Mouse (Mus musculus) E14TG2a.4 (cell line): ENCODE measurements around the gene Ttc8.

Experiments used
- H3K27me3 ChIP-seq: 2 replicates; pipeline ENCODE4 v1.6.1; 2014; ENCODE audit warnings: low read length, control low read depth; ENCODE audit not compliant: insufficient read depth
- H3K36me3 ChIP-seq: 2 replicates; pipeline ENCODE4 v1.6.1; 2014; ENCODE audit warnings: low read length, control low read depth; ENCODE audit not compliant: insufficient read depth
- H3K4me1 ChIP-seq: replicated peaks from 2 replicates; pipeline ENCODE4 v1.6.1; 2014; ENCODE audit warnings: low read depth, low read length, control low read depth
- H3K4me3 ChIP-seq: replicated peaks from 2 replicates; pipeline ENCODE4 v1.5.1; 2014; ENCODE audit warnings: mild to moderate bottlenecking, low read length
- H3K9me3 ChIP-seq: 2 replicates; pipeline ENCODE4 v1.6.1; 2014; ENCODE audit warnings: low read length, control low read depth
- CTCF ChIP-seq: conservative IDR thresholded peaks from 2 replicates; pipeline ENCODE4 v1.5.1; 2014; ENCODE audit warnings: low read length
- NANOG ChIP-seq: IDR thresholded peaks from 2 replicates; pipeline ENCODE4 v1.6.1; 2014; ENCODE audit warnings: borderline replicate concordance, low read length, mixed read lengths
- POU5F1 ChIP-seq: IDR thresholded peaks from 2 replicates; pipeline ENCODE4 v1.6.1; 2014; ENCODE audit warnings: low read length, borderline replicate concordance

Ttc8 gene

DNA sequence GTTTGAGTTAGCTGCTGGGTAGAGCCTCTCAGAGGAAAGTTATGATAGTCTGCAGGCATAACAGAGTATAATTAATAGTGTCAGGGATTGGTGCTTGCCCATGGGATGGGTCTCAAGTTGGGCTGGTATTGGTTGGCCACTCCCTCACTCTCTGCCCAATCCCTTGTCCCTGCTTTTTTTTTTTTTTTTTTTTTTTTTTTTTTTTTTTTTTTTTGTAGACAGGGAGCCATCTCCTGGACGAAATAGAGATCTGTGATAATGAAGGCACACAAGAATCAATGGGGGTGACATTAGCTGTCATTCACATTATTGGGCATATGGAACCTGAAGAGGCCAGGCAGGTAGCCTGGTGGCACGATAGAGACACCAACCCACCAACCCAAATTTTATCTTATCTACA is 79.9 kb downstream of the Ttc8 start:
- Histone ChIP-seq H3K27me3 (no peaks in the 10 kb centered on the region; the same call in 1 of the 2 replicates), H3K4me1 (no peaks in the 10 kb centered on the region; the same call in 1 of the 2 replicates), H3K4me3 (no peak overlapping the region), H3K9me3 (no peaks in the 10 kb centered on the region), H3K36me3 (no peaks in the 10 kb centered on the region)
- TF ChIP-seq CTCF (no peak), NANOG (no peak), POU5F1 (no peak)

- Histone ChIP-seq H3K9me3 (no peaks in the 10 kb centered on the region), H3K27me3 (peaks cover 2% of the 10 kb centered on the region; the same call in 1 of the 2 replicates), H3K4me1 (no peaks in the 10 kb centered on the region; the same call in 1 of the 2 replicates), H3K4me3 (no peak overlapping the region), H3K36me3 (no peaks in the 10 kb centered on the region)
- TF ChIP-seq POU5F1 (no peak), CTCF (no peak), NANOG (no peak)
These were observed 82.7 kb downstream of the Ttc8 start for GRCm38 (mm10) chr12:99003046-99003445.

- no peak overlapping the region for H3K4me3 ChIP-seq
- H3K4me1 ChIP-seq = peaks cover 9% of the 10 kb centered on the region
- no peak for TF ChIP-seq CTCF
- no peak for TF ChIP-seq NANOG
- no peak for TF ChIP-seq POU5F1
- H3K36me3 ChIP-seq = no peaks in the 10 kb centered on the region
- peaks cover 6% of the 10 kb centered on the region; the same call in 1 of the 2 replicates for H3K27me3 ChIP-seq
- no peaks in the 10 kb centered on the region for H3K9me3 ChIP-seq
These were observed 84.4 kb downstream of the Ttc8 start for GRCm38 (mm10) chr12:99004752-99005151.

DNA sequence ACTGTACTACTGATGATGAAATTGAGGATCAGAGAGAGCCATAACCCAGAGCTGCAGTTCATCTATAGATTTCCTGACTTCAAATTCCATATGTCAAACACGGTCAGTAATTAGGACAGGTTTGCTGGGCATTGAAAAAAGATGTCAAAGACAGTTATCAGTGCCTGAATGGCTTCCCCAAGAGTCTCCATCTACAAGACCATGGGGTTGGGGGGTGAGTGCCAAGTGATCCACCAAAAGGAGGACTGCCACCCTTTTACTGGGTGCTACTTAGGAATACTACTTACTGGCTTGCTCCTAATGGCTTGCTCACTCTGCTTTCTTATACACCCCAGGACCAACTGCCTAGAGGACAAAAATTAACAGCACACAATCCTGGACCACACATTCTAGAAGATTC is 88.4 kb downstream of the Ttc8 start:
- TF ChIP-seq CTCF (no peak), NANOG (no peak), POU5F1 (no peak)
- H3K9me3 ChIP-seq = peaks cover under 1% of the 10 kb centered on the region; the same call in 1 of the 2 replicates
- peaks cover 16% of the 10 kb centered on the region; the same call in 1 of the 2 replicates for H3K27me3 ChIP-seq
- H3K36me3 ChIP-seq = no peaks in the 10 kb centered on the region
- peaks cover 30% of the 10 kb centered on the region for H3K4me1 ChIP-seq
- H3K4me3 ChIP-seq = no peak overlapping the region

GRCm38 (mm10) chr12:99009430-99009829 is 89.1 kb downstream of the Ttc8 start:
- Histone ChIP-seq H3K27me3 (peaks cover 22% of the 10 kb centered on the region), H3K9me3 (peaks cover 5% of the 10 kb centered on the region), H3K4me3 (no peak overlapping the region), H3K36me3 (no peaks in the 10 kb centered on the region), H3K4me1 (peaks cover 30% of the 10 kb centered on the region)
- no peak for TF ChIP-seq POU5F1
- no peak for TF ChIP-seq CTCF
- TF ChIP-seq NANOG = no peak

DNA sequence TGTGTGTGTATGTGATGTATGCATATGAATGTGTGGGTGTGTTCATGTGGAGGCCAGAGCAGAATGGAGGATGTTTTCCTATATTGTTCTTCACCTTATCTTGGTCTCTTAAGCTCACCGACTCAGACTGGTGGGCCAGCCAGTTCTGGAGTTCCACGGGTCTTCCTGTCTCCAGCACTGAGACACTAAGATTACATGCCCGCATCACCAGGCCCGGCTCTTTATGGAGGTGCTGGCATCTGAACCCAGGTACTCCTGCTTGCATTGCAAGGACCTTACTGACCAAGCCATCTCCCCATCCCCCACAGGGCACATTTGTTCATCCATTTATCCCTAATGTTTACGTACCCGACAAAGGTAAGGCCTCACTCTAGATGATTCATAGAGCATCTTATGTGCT is 89.7 kb downstream of the Ttc8 start:
- Histone ChIP-seq H3K4me1 (peaks cover 30% of the 10 kb centered on the region), H3K9me3 (peaks cover 5% of the 10 kb centered on the region), H3K4me3 (no peak overlapping the region), H3K27me3 (peaks cover 25% of the 10 kb centered on the region), H3K36me3 (no peaks in the 10 kb centered on the region)
- TF ChIP-seq POU5F1 (no peak), CTCF (no peak), NANOG (no peak)

DNA sequence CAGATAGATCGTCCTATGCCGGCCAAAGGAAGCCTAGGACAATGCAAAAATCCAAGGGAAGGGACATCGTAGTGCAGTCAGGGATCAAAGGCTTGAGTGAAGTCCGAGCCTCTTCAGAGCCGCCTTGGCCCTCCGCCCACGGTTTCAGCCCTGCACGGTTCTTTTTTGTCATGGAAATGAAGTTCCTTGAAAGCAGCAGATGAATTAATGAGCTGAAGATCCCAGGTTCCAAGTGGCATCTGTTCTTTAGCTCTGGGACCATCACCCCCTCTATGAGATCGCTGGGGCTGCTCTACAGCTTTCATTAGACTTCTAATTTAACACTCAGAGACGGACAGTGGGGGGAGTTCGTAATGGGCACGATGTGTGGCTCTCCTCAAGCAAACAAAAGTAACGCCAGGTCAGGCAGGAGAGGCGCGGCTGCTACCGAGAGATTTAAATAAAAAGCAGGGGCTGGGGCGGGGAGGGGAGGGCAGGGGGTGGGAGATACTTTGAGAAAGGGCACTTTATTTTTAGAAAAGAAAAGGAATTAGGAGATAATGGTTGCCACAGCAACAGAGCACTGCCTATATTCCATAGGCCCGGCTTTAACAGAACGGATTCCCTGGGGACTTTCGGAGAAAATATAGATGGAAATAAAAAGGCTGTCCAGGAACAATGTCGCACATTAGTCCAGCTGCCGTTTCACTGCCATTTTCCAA is 90.9 kb downstream of the Ttc8 start:
- TF ChIP-seq NANOG = peak; percentile 62; the same call in 1 of the 2 replicates
- TF ChIP-seq POU5F1 = peak; percentile 86
- TF ChIP-seq CTCF = no peak
- Histone ChIP-seq H3K4me3 (peak overlapping the region; percentile 46; the same call in 1 of the 2 replicates), H3K4me1 (peaks cover 30% of the 10 kb centered on the region), H3K9me3 (peaks cover 5% of the 10 kb centered on the region), H3K27me3 (peaks cover 35% of the 10 kb centered on the region), H3K36me3 (no peaks in the 10 kb centered on the region)

GRCm38 (mm10) chr12:99015870-99016269 is 95.5 kb downstream of the Ttc8 start:
- Histone ChIP-seq H3K4me3 (no peak overlapping the region), H3K9me3 (peaks cover 5% of the 10 kb centered on the region), H3K4me1 (peaks cover 10% of the 10 kb centered on the region), H3K36me3 (no peaks in the 10 kb centered on the region), H3K27me3 (peaks cover 21% of the 10 kb centered on the region)
- TF ChIP-seq CTCF (no peak), POU5F1 (no peak), NANOG (no peak)
